Mouse (Mus musculus) liver, embryonic 14 days (tissue): ENCODE data around the gene Usp13. TPM values are rescaled to one million over a fixed set of nuclear protein-coding genes. Genes with fewer than 3 reads are reported as not detected.

Experiments used
- polyA plus RNA-seq: library from polyadenylated mRNA; depleted of rRNA; stranded (reverse); fragments of >200 nt; gene quantifications from 2 replicates; pipeline ENCODE4 v1.2.3, GENCODE M21; 2012; rRNA removed

Gene Usp13
- 0.07 and 0.32 TPM in 2 replicates for polyA plus RNA-seq

DNA sequence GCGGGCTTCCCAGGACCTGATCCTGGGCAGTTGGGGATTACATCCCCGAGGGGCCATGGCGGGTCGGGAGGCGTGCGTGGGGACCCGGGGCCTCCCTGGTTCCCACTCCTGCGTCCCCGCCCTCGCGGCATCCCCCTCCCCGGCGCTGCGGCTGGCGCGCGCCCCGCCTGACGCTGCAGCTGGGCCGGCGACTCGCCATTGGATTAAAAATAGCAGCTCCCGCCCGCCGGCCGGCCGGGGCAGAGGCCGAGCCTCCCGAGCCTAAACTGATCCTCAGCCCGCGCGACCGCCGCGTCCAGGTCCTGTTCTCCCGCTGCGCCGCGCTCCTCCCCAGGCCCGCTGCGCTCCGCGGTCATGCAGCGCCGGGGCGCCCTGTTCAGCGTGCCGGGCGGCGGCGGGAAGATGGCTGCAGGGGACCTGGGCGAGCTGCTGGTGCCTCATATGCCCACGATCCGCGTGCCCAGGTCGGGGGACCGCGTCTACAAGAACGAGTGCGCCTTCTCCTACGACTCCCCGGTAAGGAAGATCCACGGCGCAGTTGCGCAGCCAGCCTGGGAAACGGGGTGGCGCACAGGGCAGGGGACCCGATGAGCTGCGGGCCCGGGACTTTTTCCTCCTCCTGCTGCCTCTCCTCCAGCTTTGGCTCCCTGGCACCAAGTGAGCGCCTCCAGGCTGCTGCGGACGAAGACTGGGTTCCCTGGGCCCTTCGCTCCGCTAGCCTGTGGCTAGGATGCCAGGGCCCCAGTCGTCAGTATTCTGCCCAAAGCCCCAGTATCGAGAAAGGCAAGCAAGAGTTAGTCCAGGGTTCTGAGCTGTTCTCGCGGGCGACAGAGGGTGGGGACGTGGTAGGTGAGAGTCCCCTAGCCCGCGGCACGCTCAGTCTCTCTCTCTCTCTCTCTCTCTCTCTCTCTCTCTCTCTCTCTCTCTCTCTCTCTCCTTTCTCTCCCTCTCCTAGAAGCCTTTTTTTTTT is at the start of gene Usp13:
Usp13 (plus strand) TSS at position 190 of the 970 bp plus-strand sequence.

Other genes with a start within 250 kb of the Usp13 start
- 3.7 and 4.2 TPM in 2 replicates for gene Gnb4, start 201.0 kb upstream of the Usp13 start, polyA plus RNA-seq
- gene Actl6a, start 111.2 kb upstream of the Usp13 start, polyA plus RNA-seq, result 36.1 and 36.5 TPM in 2 replicates
- gene Ndufb5, start 80.6 kb upstream of the Usp13 start, polyA plus RNA-seq, result 92.3 and 105 TPM in 2 replicates
- gene Mrpl47, start 79.9 kb upstream of the Usp13 start, polyA plus RNA-seq, result 11.4 and 11.6 TPM in 2 replicates